Mouse (Mus musculus) embryonic fibroblast, embryonic 13.5 days (primary cell): ENCODE measurements around the gene Dock9. TPM values are rescaled to one million over a fixed set of nuclear protein-coding genes. Genes with fewer than 3 reads are reported as not detected.

Source experiments
- H3K27ac ChIP-seq: 2 replicates; pipeline ENCODE4 v1.5.1; 2012; ENCODE audit warnings: low read length, control low read depth, inconsistent platforms; ENCODE audit not compliant: insufficient read depth
- H3K4me1 ChIP-seq: 2 replicates; pipeline ENCODE4 v1.6.1; 2011; ENCODE audit warnings: low read length; ENCODE audit not compliant: control insufficient read depth, insufficient read depth
- H3K4me3 ChIP-seq: 2 replicates; pipeline ENCODE4 v1.5.1; 2011; ENCODE audit warnings: mild to moderate bottlenecking, control low read depth, low read length; ENCODE audit not compliant: insufficient read depth
- CTCF ChIP-seq: IDR thresholded peaks from 2 replicates; pipeline ENCODE4 v1.5.1; 2011; ENCODE audit warnings: mild to moderate bottlenecking, control low read depth, low read length, moderate library complexity, borderline replicate concordance; ENCODE audit not compliant: insufficient read depth
- POLR2A ChIP-seq: IDR thresholded peaks from 2 replicates; pipeline ENCODE4 v1.6.1; 2011; ENCODE audit warnings: low read depth, mild to moderate bottlenecking, control low read depth, low read length, moderate library complexity
- polyA plus RNA-seq: library from polyadenylated mRNA; stranded (reverse); fragments of >200 nt; gene quantifications from 2 replicates; pipeline ENCODE4 v1.2.4, GENCODE M21; 2011; ENCODE audit warnings: low read depth; ENCODE audit not compliant: missing spikeins, insufficient read length

The Dock9 gene
- polyA plus RNA-seq, 1 experiment: 10.2 TPM

DNA sequence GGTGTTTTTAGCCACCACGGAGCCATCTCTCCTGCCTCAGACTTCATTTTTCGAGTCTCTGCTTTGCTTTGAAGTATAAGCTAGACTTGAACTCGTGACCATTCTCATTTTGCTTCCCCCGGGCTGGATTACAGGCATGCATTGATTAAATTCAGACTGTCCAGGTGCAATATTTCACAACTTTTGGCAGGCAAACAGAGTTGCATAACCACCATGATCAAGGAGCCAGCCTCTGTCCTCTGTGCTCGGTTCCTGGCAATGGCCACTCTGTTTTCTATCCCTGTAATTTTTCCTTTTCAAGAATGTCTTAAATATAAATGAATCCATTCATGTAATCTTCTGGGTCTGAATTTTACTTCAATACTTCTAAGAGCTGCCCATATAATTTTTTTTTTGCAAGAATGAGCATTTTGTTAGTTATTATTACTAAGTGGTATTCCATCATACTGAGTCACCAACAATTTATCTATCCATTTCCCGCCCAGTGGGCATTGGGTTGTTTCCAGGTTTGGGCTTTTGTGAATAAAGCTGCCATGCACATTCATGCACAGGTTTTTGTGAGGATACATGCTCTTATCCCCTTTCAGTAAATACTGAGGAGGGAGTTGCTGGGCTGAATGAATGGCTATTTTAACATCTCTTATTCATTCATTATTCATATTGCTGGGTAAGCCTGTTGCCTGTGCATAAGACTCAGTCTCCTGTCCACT lies 183.0 kb downstream of the Dock9 start:
- Histone ChIP-seq H3K4me1 (no peaks in the 10 kb centered on the region), H3K27ac (no peak overlapping the region), H3K4me3 (no peak overlapping the region)
- TF ChIP-seq POLR2A (no peak), CTCF (no peak)

DNA sequence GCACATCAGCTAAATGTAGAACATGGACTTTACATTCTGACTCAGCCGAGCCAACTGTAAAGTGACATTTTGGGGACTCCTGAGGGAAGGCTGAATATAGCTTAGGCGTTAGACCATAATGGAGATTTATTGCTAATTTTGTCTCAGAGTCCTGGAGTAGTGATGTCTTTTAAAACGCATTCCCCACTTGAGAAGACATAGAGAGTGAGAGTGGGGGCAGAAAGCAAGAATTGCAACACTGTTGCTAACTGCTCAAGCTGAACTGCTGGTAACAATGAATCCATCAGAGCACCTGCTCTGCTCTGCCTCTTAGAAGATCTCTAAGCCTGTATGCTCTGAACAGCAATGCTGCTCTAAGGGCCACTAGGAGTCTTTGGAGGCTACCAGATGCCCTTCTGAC lies 184.1 kb downstream of the Dock9 start:
- H3K4me1 ChIP-seq: no peaks in the 10 kb centered on the region
- TF ChIP-seq POLR2A (no peak), CTCF (no peak)

DNA sequence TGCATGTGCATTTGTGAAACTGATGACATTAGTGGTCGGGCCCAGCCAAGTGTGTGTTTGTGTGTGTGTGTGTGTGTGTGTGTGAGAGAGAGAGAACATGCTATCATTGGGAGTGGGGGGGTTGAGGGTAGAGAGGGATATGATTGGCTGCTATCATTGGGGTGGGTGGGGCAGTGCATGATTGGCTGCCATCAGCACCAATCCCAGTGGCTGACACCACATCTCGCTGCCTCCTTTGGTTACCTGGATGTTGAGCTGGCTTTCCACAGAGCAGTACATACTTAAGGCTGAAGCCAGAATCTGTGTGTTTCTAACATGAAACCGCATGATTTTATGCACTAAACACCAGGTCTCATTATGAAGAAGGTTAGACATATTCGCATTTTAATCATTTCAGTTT lies 184.7 kb downstream of the Dock9 start:
- Histone ChIP-seq H3K27ac (no peak overlapping the region), H3K4me1 (no peaks in the 10 kb centered on the region), H3K4me3 (no peak overlapping the region)
- TF ChIP-seq CTCF: no peak
- TF ChIP-seq POLR2A: no peak

More for the DNA sequence above, 184.1 kb downstream of the Dock9 start:
- H3K4me3 ChIP-seq: no peak overlapping the region
- no peak overlapping the region for H3K27ac ChIP-seq

DNA sequence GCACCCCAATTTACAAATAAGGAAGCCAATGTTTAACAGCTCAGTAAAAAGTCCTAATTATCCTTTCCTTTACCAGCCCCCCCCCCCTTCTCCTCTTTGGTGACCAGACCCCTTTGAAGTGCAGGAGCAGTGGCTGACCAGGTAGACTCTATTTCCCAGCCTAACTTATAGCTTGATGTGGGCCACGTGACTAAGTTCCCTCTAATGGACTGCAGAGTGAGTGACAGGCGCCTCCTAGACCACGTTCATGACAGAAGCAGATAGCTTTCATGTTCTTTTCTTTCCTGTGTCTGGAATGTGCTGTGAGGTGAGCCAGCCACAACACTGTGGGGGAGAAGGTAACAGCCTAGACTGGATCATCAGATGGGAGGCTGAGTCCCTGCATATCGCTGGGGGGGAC lies 186.1 kb downstream of the Dock9 start:
- Histone ChIP-seq H3K27ac (no peak overlapping the region), H3K4me3 (no peak overlapping the region), H3K4me1 (0 out of 2 replicates have a peak, but pooled peaks cover 3% of the 10 kb centered on the region)
- TF ChIP-seq POLR2A: no peak
- no peak for TF ChIP-seq CTCF

DNA sequence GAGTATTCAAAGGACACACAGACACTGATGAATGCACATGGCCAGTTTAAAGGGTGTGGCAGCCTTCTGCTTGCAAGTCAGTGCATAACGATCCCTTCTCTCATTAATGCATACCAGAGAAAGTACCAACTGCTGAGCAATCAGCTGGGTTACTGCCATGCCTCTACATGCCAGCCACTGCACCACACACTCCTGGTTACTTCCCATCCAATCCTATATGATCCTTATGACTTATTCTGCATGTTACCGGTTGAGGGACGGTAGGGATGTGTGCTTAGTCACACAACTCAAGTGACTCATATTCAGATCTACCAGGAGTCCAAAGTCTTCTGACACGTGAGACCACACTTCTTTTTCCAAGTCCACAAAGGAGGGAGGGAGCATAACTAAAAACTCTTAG lies 186.5 kb downstream of the Dock9 start:
- Histone ChIP-seq H3K4me1 (0 out of 2 replicates have a peak, but pooled peaks cover 3% of the 10 kb centered on the region), H3K4me3 (no peak overlapping the region), H3K27ac (no peak overlapping the region)
- TF ChIP-seq POLR2A: no peak
- TF ChIP-seq CTCF: no peak

DNA sequence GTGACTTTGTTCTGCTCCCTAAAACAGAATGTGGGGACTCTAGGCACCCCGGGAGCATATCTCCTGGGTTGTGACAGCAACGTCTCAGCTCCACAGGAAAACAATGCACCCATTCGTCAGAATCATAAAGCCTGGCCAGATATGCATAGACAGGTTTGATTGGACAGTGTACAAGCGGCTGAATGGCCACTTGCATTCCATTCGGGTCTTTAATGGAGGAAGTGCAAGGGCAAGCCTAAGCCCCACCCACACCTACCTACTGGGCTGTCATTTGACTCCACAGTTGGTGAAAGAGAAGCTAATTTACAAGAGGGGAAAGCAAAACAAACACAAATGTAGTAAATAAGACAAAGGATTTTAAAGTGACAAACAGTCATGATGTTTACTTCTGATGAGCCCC lies 189.1 kb downstream of the Dock9 start:
- H3K4me3 ChIP-seq: no peak overlapping the region
- no peak overlapping the region for H3K27ac ChIP-seq
- H3K4me1 ChIP-seq: 0 out of 2 replicates have a peak, but pooled peaks cover 3% of the 10 kb centered on the region
- no peak for TF ChIP-seq POLR2A
- no peak for TF ChIP-seq CTCF

DNA sequence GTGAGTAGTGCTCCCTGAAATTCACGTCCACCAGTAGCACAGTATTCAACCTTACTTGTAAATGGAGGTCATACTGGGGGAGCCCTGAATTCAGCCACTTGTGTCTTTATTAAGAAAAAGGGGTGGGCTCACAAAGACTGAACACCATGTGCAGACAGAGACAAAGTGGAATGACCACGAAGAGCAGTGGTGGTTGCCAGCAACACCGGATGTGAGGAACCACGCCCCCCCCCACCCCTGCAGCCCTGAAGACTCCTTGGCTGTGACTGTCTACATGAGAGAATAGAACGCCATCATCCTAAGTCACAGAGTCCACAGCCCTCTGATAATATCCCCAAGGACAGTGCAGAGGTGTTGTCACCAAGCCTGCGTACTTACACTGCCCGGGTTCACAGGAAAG lies 191.2 kb downstream of the Dock9 start:
- H3K4me1 ChIP-seq: 0 out of 2 replicates have a peak, but pooled peaks cover 3% of the 10 kb centered on the region
- H3K27ac ChIP-seq: no peak overlapping the region
- no peak for TF ChIP-seq CTCF
- no peak for TF ChIP-seq POLR2A
- no peak overlapping the region for H3K4me3 ChIP-seq

DNA sequence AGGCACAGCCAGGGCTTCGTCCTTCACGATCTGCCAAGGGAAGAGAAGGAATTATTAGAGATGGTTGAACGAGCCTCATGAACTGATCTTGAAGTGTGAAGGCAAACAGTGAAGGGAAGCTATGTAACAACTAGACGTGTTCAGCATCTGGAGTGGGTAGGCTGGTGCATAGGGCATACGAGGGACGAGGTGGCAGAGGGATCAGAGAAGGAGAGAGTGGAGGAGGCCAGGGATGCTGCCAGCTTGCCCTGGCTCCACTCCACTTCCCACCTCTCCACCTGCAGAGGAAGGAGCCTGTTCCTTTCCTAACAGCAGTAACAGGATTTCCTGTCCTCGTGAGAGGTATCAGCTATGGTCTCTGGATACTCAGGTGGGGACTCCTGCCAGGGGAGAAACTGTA lies 192.4 kb downstream of the Dock9 start:
- Histone ChIP-seq H3K4me3 (no peak overlapping the region), H3K27ac (no peak overlapping the region), H3K4me1 (0 out of 2 replicates have a peak, but pooled peaks cover 3% of the 10 kb centered on the region)
- TF ChIP-seq CTCF (no peak), POLR2A (no peak)

DNA sequence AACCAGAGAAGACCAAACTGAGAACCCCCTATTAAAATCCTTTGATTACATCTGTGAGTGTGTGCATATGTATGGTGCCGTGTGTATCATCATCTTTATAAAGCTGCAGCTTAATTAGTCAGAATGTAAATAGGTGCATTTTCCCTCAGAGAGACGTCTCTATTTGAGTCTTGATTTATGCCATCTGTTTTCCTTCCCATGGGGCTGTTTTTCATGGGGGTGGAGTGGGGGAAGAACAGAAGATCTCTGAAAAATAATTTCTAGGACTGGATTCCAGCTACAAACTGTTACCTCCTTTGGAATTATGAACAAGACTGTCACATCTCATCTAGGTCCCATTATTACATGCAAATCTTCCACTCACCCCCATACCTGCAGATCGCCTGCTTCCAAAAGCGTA lies 193.1 kb downstream of the Dock9 start:
- no peak for TF ChIP-seq POLR2A
- TF ChIP-seq CTCF: no peak
- H3K4me1 ChIP-seq: 0 out of 2 replicates have a peak, but pooled peaks cover 3% of the 10 kb centered on the region

DNA sequence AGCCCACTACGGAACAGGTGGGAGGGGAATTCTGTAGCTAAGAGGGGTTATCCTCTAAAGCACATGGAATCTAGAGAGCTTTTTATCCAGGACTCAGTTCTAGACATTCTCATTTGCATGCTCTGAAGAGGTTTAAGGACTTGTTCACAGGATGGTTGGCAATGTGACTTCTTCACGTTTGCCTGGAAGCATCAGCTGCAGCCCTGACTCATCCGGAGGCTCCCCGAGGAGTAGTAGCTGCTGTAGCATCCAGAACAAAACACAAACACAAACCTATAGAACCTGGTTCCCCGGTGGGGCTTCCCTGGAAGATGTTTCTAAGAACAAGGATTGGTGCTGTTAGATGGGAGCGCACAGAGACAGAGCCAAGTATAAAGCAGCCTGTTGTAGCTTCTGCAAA lies 195.0 kb downstream of the Dock9 start:
- no peak for TF ChIP-seq POLR2A
- Histone ChIP-seq H3K4me3 (no peak overlapping the region), H3K27ac (no peak overlapping the region), H3K4me1 (0 out of 2 replicates have a peak, but pooled peaks cover 3% of the 10 kb centered on the region)

More for the DNA sequence above, 193.1 kb downstream of the Dock9 start:
- H3K4me3 ChIP-seq: no peak overlapping the region
- no peak overlapping the region for H3K27ac ChIP-seq

DNA sequence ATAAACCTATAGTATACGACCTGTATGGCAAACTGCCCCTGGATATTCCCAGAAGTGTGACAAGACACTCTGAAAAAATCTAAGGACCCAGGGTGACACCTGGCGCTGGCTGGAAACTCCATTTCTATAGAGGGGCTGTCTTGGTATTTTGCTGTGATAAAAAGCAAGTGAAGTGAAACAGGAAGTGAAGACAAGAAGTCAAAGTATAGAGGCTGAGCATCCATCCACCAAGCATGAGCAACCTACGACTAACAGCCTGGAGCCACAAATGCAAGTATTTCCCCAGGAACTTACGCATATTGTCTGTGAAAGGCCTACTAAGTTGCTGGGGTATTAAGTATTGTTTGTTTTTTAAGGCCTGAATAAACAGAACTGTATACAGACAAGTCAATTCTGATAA lies 197.1 kb downstream of the Dock9 start:
- no peaks in the 10 kb centered on the region for H3K4me1 ChIP-seq
- no peak overlapping the region for H3K4me3 ChIP-seq
- no peak overlapping the region for H3K27ac ChIP-seq
- no peak for TF ChIP-seq CTCF
- no peak for TF ChIP-seq POLR2A
